Mouse (Mus musculus) hindbrain, embryonic 12.5 days (tissue): Measurements from ENCODE around the gene Gm45213. TPM values are rescaled to one million over a fixed set of nuclear protein-coding genes. Genes with fewer than 3 reads are reported as not detected.
A peak's percentile ranks its signal among the peaks of the same experiment; 100 is the strongest.

Experiments
- ATAC-seq: fragments of 200-750 bp; cut with Nextera tagmentation; 2 replicates; pipeline ENCODE4 v1.8.0; 2017; ENCODE audit warnings: moderate TSS enrichment; ENCODE audit not compliant: low FRiP score
- H3K27ac ChIP-seq: fragments of 300-500 bp; sonication (generic); 2 replicates; pipeline ENCODE4 v1.5.1; 2016; ENCODE audit warnings: mild to moderate bottlenecking
- H3K27me3 ChIP-seq: fragments of 300-500 bp; sonication (generic); 2 replicates; pipeline ENCODE4 v1.6.1; 2016; ENCODE audit warnings: mild to moderate bottlenecking
- H3K36me3 ChIP-seq: fragments of 300-500 bp; sonication (generic); 2 replicates; pipeline ENCODE4 v1.6.1; 2016; ENCODE audit warnings: mild to moderate bottlenecking
- H3K4me1 ChIP-seq: fragments of 300-500 bp; sonication (generic); 2 replicates; pipeline ENCODE4 v1.6.1; 2016
- H3K4me2 ChIP-seq: fragments of 300-500 bp; sonication (generic); replicated peaks from 2 replicates; pipeline ENCODE4 v1.6.1; 2016; ENCODE audit warnings: mild to moderate bottlenecking
- H3K4me3 ChIP-seq: fragments of 300-500 bp; sonication (generic); 2 replicates; pipeline ENCODE4 v1.5.1; 2016; ENCODE audit warnings: mild to moderate bottlenecking
- H3K9ac ChIP-seq: fragments of 300-500 bp; sonication (generic); 2 replicates; pipeline ENCODE4 v1.6.1; 2016; ENCODE audit warnings: mild to moderate bottlenecking, moderate library complexity
- H3K9me3 ChIP-seq: fragments of 300-500 bp; sonication (generic); replicated peaks from 2 replicates; pipeline ENCODE4 v1.6.1; 2016; ENCODE audit warnings: mild to moderate bottlenecking
- WGBS: fragments of 180-500 bp; shearing (Covaris S2); methylation state at CpG from one replicate; pipeline ENCODE4 v1.1.7; 2016; 5-methylcytosine and 5-hydroxymethylcytosine counted together
- polyA plus RNA-seq: library from polyadenylated mRNA; unstranded; fragments of >200 nt; fragmentation: Nextera tagmentation; extraction: Ambion mirVana; gene quantifications from 2 replicates; pipeline ENCODE4 v1.2.1, GENCODE M21; 2016

The Gm45213 gene
- polyA plus RNA-seq, result not detected in 2 replicates

GRCm38 (mm10) chr7:66043552-66044459, at the start of gene Gm45213:
TSS of gene Gm45213 (plus strand) at chr7:66043602.
- Histone ChIP-seq H3K27ac (no peak within 1 kb of the TSS), H3K27me3 (0 out of 2 replicates have a peak, but pooled peaks cover 16% of the 10 kb centered on the region), H3K4me3 (no peak within 1 kb of the TSS), H3K4me1 (peaks cover 43% of the 10 kb centered on the region), H3K9ac (no peak within 1 kb of the TSS), H3K9me3 (no peaks in the 10 kb centered on the region), H3K4me2 (no peak within 1 kb of the TSS), H3K36me3 (no peaks in the 10 kb centered on the region)
- 68% methylated on average over 10 of the region's 10 CpGs for WGBS
- ATAC-seq, result peak; percentile 55

GRCm38 (mm10) chr7:66001035-66001754, 42.2 kb upstream of the Gm45213 start:
- no peak overlapping the region for H3K4me3 ChIP-seq
- no peaks in the 10 kb centered on the region for H3K4me1 ChIP-seq
- no peaks in the 10 kb centered on the region for H3K36me3 ChIP-seq
- H3K27ac ChIP-seq, result no peak overlapping the region
- no peak overlapping the region for H3K9ac ChIP-seq
- H3K4me2 ChIP-seq, result no peak overlapping the region
- H3K9me3 ChIP-seq, result peaks cover 12% of the 10 kb centered on the region
- H3K27me3 ChIP-seq, result no peaks in the 10 kb centered on the region
- no peak for ATAC-seq
- 91% methylated on average over 16 of the region's 16 CpGs for WGBS

GRCm38 (mm10) chr7:66001797-66002196, 41.6 kb upstream of the Gm45213 start:
- 75% methylated on average over 3 of the region's 3 CpGs for WGBS
- H3K4me3 ChIP-seq, result no peak overlapping the region
- H3K9me3 ChIP-seq, result peaks cover 12% of the 10 kb centered on the region
- H3K27ac ChIP-seq, result no peak overlapping the region
- H3K4me2 ChIP-seq, result no peak overlapping the region
- no peak for ATAC-seq
- H3K9ac ChIP-seq, result no peak overlapping the region
- H3K4me1 ChIP-seq, result no peaks in the 10 kb centered on the region
- no peaks in the 10 kb centered on the region for H3K36me3 ChIP-seq
- H3K27me3 ChIP-seq, result no peaks in the 10 kb centered on the region

- Histone ChIP-seq H3K27ac (no peak overlapping the region), H3K36me3 (no peaks in the 10 kb centered on the region)
- no peak for ATAC-seq
Measured at GRCm38 (mm10) chr7:66003447-66003846, 40.0 kb upstream of the Gm45213 start.

GRCm38 (mm10) chr7:66003865-66004638, 39.4 kb upstream of the Gm45213 start:
- no peak overlapping the region for H3K4me3 ChIP-seq
- no peaks in the 10 kb centered on the region for H3K4me1 ChIP-seq
- WGBS, result 68% methylated on average over 13 of the region's 13 CpGs
- no peak overlapping the region for H3K4me2 ChIP-seq
- no peak overlapping the region for H3K9ac ChIP-seq
- H3K36me3 ChIP-seq, result no peaks in the 10 kb centered on the region
- peaks cover 4% of the 10 kb centered on the region for H3K9me3 ChIP-seq
- H3K27ac ChIP-seq, result no peak overlapping the region
- ATAC-seq, result no peak
- no peaks in the 10 kb centered on the region for H3K27me3 ChIP-seq

More at GRCm38 (mm10) chr7:66003447-66003846, 40.0 kb upstream of the Gm45213 start:
- WGBS, result 93% methylated on average over 5 of the region's 5 CpGs
- Histone ChIP-seq H3K4me3 (no peak overlapping the region), H3K9me3 (peaks cover 8% of the 10 kb centered on the region), H3K4me2 (no peak overlapping the region), H3K4me1 (no peaks in the 10 kb centered on the region), H3K27me3 (no peaks in the 10 kb centered on the region), H3K9ac (no peak overlapping the region)

GRCm38 (mm10) chr7:66005066-66005465, 38.3 kb upstream of the Gm45213 start:
- no peak overlapping the region for H3K4me2 ChIP-seq
- no peaks in the 10 kb centered on the region for H3K27me3 ChIP-seq
- WGBS, result 90% methylated on average over 10 of the region's 10 CpGs
- H3K9ac ChIP-seq, result no peak overlapping the region
- H3K4me1 ChIP-seq, result no peaks in the 10 kb centered on the region
- no peaks in the 10 kb centered on the region for H3K9me3 ChIP-seq
- no peaks in the 10 kb centered on the region for H3K36me3 ChIP-seq
- no peak for ATAC-seq
- H3K27ac ChIP-seq, result no peak overlapping the region
- no peak overlapping the region for H3K4me3 ChIP-seq

- H3K4me2 ChIP-seq, result no peak overlapping the region
- H3K4me1 ChIP-seq, result no peaks in the 10 kb centered on the region
- WGBS, result 85% methylated on average over 11 of the region's 11 CpGs
- no peaks in the 10 kb centered on the region for H3K36me3 ChIP-seq
- H3K4me3 ChIP-seq, result no peak overlapping the region
- no peak overlapping the region for H3K9ac ChIP-seq
- H3K27ac ChIP-seq, result no peak overlapping the region
- ATAC-seq, result no peak
- H3K9me3 ChIP-seq, result no peaks in the 10 kb centered on the region
- no peaks in the 10 kb centered on the region for H3K27me3 ChIP-seq
Measured at GRCm38 (mm10) chr7:66008161-66008891, 35.1 kb upstream of the Gm45213 start.

- no peaks in the 10 kb centered on the region for H3K27me3 ChIP-seq
- WGBS, result 85% methylated on average over 16 of the region's 16 CpGs
- no peaks in the 10 kb centered on the region for H3K36me3 ChIP-seq
- no peaks in the 10 kb centered on the region for H3K9me3 ChIP-seq
- no peak overlapping the region for H3K27ac ChIP-seq
- ATAC-seq, result no peak
- no peaks in the 10 kb centered on the region for H3K4me1 ChIP-seq
- H3K4me3 ChIP-seq, result no peak overlapping the region
- no peak overlapping the region for H3K4me2 ChIP-seq
- no peak overlapping the region for H3K9ac ChIP-seq
Measured at GRCm38 (mm10) chr7:66008892-66009273, 34.5 kb upstream of the Gm45213 start.

GRCm38 (mm10) chr7:66010518-66010917, 32.9 kb upstream of the Gm45213 start:
- Histone ChIP-seq H3K4me2 (no peak overlapping the region), H3K36me3 (no peaks in the 10 kb centered on the region), H3K9ac (no peak overlapping the region), H3K27me3 (no peaks in the 10 kb centered on the region), H3K27ac (no peak overlapping the region), H3K4me3 (no peak overlapping the region), H3K4me1 (no peaks in the 10 kb centered on the region), H3K9me3 (no peaks in the 10 kb centered on the region)
- 72% methylated on average over 6 of the region's 6 CpGs for WGBS
- no peak for ATAC-seq

GRCm38 (mm10) chr7:66027747-66028146, 15.7 kb upstream of the Gm45213 start:
- 78% methylated on average over 2 of the region's 2 CpGs for WGBS
- Histone ChIP-seq H3K27me3 (no peaks in the 10 kb centered on the region), H3K4me2 (no peak overlapping the region), H3K9ac (no peak overlapping the region), H3K9me3 (no peaks in the 10 kb centered on the region), H3K4me1 (peaks cover 14% of the 10 kb centered on the region), H3K36me3 (no peaks in the 10 kb centered on the region), H3K4me3 (no peak overlapping the region), H3K27ac (no peak overlapping the region)
- ATAC-seq, result no peak

- no peak overlapping the region for H3K27ac ChIP-seq
- 59% methylated on average over 6 of the region's 6 CpGs for WGBS
- H3K9ac ChIP-seq, result no peak overlapping the region
- H3K4me1 ChIP-seq, result peaks cover 14% of the 10 kb centered on the region
- 0 out of 2 replicates have a peak, but pooled peaks have one; percentile 22 for ATAC-seq
- H3K36me3 ChIP-seq, result no peaks in the 10 kb centered on the region
- no peaks in the 10 kb centered on the region for H3K27me3 ChIP-seq
- H3K9me3 ChIP-seq, result no peaks in the 10 kb centered on the region
- no peak overlapping the region for H3K4me2 ChIP-seq
- no peak overlapping the region for H3K4me3 ChIP-seq
Measured at GRCm38 (mm10) chr7:66028766-66029512, 14.5 kb upstream of the Gm45213 start.
